Mouse (Mus musculus) midbrain, embryonic 14.5 days (tissue): ENCODE measurements around the gene Parp2. TPM values are rescaled to one million over a fixed set of nuclear protein-coding genes. Genes with fewer than 3 reads are reported as not detected.
A peak's percentile ranks its signal among the peaks of the same experiment; 100 is the strongest.
"Not testable (repeated sequence)": the region's sequence is repeated elsewhere in the genome, so short reads cannot be mapped to it uniquely, and the experiment has no call there.

Source experiments
- ATAC-seq: fragments of 200-750 bp; cut with Nextera tagmentation; 2 replicates; pipeline ENCODE4 v1.8.0; 2017; ENCODE audit warnings: moderate number of reproducible peaks, moderate library complexity; ENCODE audit not compliant: low FRiP score, low TSS enrichment
- DNase-seq: peaks from one replicate; pipeline ENCODE4 v3.0.0-alpha.2; 2015
- H3K27ac ChIP-seq: fragments of 300-500 bp; sonication (generic); replicated peaks from 2 replicates; pipeline ENCODE4 v1.5.1; 2014; ENCODE audit warnings: mild to moderate bottlenecking, low read depth, low read length, moderate library complexity
- H3K27me3 ChIP-seq: fragments of 300-500 bp; sonication (generic); 2 replicates; pipeline ENCODE4 v1.6.1; 2014; ENCODE audit warnings: low read length, control low read depth, mixed read lengths; ENCODE audit not compliant: control insufficient read depth, insufficient read depth
- H3K36me3 ChIP-seq: fragments of 300-500 bp; sonication (generic); 2 replicates; pipeline ENCODE4 v1.6.1; 2014; ENCODE audit warnings: low read length, control low read depth; ENCODE audit not compliant: control insufficient read depth, insufficient read depth
- H3K4me1 ChIP-seq: fragments of 300-500 bp; sonication (generic); 2 replicates; pipeline ENCODE4 v1.6.1; 2014; ENCODE audit warnings: mild to moderate bottlenecking, antibody characterized with exemption, low read length, control low read depth; ENCODE audit not compliant: control insufficient read depth, insufficient read depth
- H3K4me2 ChIP-seq: fragments of 300-500 bp; sonication (generic); 2 replicates; pipeline ENCODE4 v1.6.1; 2014; ENCODE audit warnings: mild to moderate bottlenecking, low read length, moderate library complexity
- H3K4me3 ChIP-seq: fragments of 300-500 bp; sonication (generic); replicated peaks from 2 replicates; pipeline ENCODE4 v1.5.1; 2014; ENCODE audit warnings: low read depth, low read length
- H3K9ac ChIP-seq: fragments of 300-500 bp; sonication (generic); replicated peaks from 2 replicates; pipeline ENCODE4 v1.6.1; 2014; ENCODE audit warnings: mild to moderate bottlenecking, low read length, moderate library complexity
- H3K9me3 ChIP-seq: fragments of 300-500 bp; sonication (generic); 2 replicates; pipeline ENCODE4 v1.6.1; 2016; ENCODE audit warnings: low read length, control low read depth, mixed read lengths; ENCODE audit not compliant: control insufficient read depth
- WGBS: fragments of 180-500 bp; shearing (Covaris S2); extraction: QIAGEN DNeasy Blood & Tissue Kit; methylation state at CpG from one replicate; pipeline ENCODE4 v1.1.7; 2014; 5-methylcytosine and 5-hydroxymethylcytosine counted together
- polyA plus RNA-seq: library from polyadenylated mRNA; unstranded; fragments of >200 nt; fragmentation: Nextera tagmentation; extraction: Ambion mirVana; gene quantifications from 2 replicates; pipeline ENCODE4 v1.2.1, GENCODE M21; 2014

The Parp2 gene
- polyA plus RNA-seq, 1 experiment from 2014 or later = 51.2 TPM

GRCm38 (mm10) chr14:50806469-50806868, 1.2 kb upstream of the Parp2 start:
- not testable (repeated sequence) for H3K27ac ChIP-seq, H3K9ac ChIP-seq

GRCm38 (mm10) chr14:50813060-50813459, 5.4 kb downstream of the Parp2 start:
- ATAC-seq (no peak), DNase-seq (no peak)
- Histone ChIP-seq H3K27ac (no peak overlapping the region), H3K4me3 (no peak overlapping the region), H3K36me3 (peaks cover 59% of the 10 kb centered on the region), H3K27me3 (no peaks in the 10 kb centered on the region), H3K4me2 (no peak overlapping the region), H3K4me1 (no peaks in the 10 kb centered on the region), H3K9ac (no peak overlapping the region), H3K9me3 (no peaks in the 10 kb centered on the region)
- 95% methylated on average over 2 of the region's 2 CpGs for WGBS

More at GRCm38 (mm10) chr14:50806469-50806868, 1.2 kb upstream of the Parp2 start:
- ATAC-seq, DNase-seq, H3K4me1 ChIP-seq, H3K27me3 ChIP-seq, H3K9me3 ChIP-seq, H3K36me3 ChIP-seq: not testable (repeated sequence)
- Histone ChIP-seq H3K4me3 (peak overlapping the region; percentile 50; the same call in 1 of the 2 replicates), H3K4me2 (peak overlapping the region; percentile 63)
- 87% methylated on average over 5 of the region's 5 CpGs for WGBS

DNA sequence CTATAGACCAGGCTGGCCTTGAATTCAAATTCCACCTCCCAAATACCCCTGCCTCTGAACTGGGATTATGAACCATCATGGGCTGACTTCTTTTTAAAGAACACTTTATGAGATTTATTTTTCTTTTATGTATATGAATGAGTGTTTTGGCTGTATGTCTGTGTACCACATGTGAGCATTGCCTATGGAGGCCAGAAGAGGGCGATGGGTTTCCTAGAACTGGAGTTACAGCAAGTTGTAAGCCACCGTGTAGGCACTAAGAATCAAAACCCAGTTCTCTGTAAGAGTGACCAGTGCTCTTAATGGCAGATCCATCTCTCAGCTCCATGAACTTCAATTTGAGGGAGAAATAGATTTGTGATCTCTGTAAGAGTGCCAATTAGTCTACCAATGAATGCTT, 15.6 kb downstream of the Parp2 start:
- Histone ChIP-seq H3K27me3 (no peaks in the 10 kb centered on the region), H3K27ac (no peak overlapping the region), H3K4me3 (no peak overlapping the region), H3K9me3 (no peaks in the 10 kb centered on the region), H3K9ac (no peak overlapping the region), H3K4me2 (no peak overlapping the region), H3K36me3 (peaks cover 44% of the 10 kb centered on the region), H3K4me1 (no peaks in the 10 kb centered on the region)
- DNase-seq = no peak
- no peak for ATAC-seq
- WGBS = 78% methylated on average over 2 of the region's 2 CpGs

DNA sequence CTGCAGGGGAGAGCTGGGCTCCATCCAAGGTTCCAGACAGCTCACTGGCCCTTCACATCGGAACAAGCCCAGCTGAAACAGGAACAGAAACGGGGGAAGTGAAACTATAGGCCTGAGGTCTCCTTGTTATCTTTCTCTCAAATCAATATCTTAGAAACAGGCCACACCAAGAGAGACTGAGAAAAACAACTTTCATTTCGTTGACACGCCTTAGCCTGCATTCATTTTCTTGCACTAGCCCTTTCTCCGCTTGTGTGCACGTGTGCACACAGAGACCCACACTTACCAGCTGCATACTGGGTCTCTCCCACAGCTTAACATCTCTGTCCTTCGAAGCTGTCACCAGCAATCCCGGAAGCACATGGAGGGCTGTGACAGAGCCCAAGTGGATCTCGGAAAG, 16.6 kb downstream of the Parp2 start:
- H3K27me3 ChIP-seq = no peaks in the 10 kb centered on the region
- DNase-seq (no peak), ATAC-seq (no peak)
- H3K9ac ChIP-seq = no peak overlapping the region
- H3K4me2 ChIP-seq = no peak overlapping the region
- H3K36me3 ChIP-seq = peaks cover 39% of the 10 kb centered on the region
- H3K27ac ChIP-seq = no peak overlapping the region
- no peaks in the 10 kb centered on the region for H3K9me3 ChIP-seq
- H3K4me3 ChIP-seq = no peak overlapping the region
- WGBS = 91% methylated on average over 9 of the region's 9 CpGs
- no peaks in the 10 kb centered on the region for H3K4me1 ChIP-seq

DNA sequence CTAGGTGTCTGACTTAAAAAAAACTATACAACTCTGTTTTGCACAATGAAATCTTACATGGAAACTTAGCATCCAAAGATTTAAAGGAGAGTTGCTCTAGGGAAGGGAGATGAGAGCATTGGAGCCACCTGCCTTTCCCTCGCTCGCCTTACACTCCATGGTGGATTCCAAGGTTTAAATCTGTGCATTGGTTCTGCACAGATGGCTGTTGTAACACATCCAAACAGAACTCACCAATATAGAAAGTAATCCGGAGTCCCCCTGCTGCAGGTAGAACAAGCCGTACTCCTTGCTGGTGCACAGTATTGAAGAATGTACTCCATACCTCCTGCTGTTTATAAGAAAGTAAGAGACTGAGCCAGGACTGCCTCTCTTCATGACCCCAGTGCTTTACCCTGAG, 18.9 kb downstream of the Parp2 start:
- no peaks in the 10 kb centered on the region for H3K4me1 ChIP-seq
- no peak overlapping the region for H3K4me3 ChIP-seq
- peaks cover 17% of the 10 kb centered on the region for H3K36me3 ChIP-seq
- no peak for DNase-seq
- no peak overlapping the region for H3K9ac ChIP-seq
- no peaks in the 10 kb centered on the region for H3K27me3 ChIP-seq
- H3K9me3 ChIP-seq = no peaks in the 10 kb centered on the region
- H3K27ac ChIP-seq = no peak overlapping the region
- WGBS = 86% methylated on average over 4 of the region's 4 CpGs
- ATAC-seq = no peak
- H3K4me2 ChIP-seq = no peak overlapping the region

DNA sequence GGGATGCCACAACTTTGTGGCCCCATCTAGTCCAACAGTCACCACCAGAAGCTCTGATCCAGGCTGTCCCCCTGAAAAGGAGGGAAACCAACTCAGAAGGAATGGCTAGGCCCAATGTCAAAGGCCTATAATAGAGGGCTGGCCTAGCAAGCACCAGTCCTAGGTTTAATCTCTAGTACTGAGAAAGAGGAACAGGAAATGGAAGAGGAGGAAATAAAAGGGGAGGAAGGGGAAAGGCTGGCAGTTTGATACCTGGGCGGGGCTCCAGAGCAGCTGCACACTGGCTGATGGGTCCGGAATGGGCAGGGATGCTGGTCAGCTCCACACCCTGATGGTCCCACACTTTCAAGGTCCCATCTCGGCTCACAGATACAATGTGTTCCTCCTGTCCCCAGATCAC, 22.2 kb downstream of the Parp2 start:
- no peak overlapping the region for H3K27ac ChIP-seq
- no peaks in the 10 kb centered on the region for H3K9me3 ChIP-seq
- 83% methylated on average over 3 of the region's 3 CpGs for WGBS
- no peak overlapping the region for H3K4me2 ChIP-seq
- ATAC-seq (no peak), DNase-seq (no peak)
- H3K4me1 ChIP-seq = no peaks in the 10 kb centered on the region
- H3K9ac ChIP-seq = no peak overlapping the region
- no peaks in the 10 kb centered on the region for H3K27me3 ChIP-seq
- H3K4me3 ChIP-seq = no peak overlapping the region
- no peaks in the 10 kb centered on the region for H3K36me3 ChIP-seq

DNA sequence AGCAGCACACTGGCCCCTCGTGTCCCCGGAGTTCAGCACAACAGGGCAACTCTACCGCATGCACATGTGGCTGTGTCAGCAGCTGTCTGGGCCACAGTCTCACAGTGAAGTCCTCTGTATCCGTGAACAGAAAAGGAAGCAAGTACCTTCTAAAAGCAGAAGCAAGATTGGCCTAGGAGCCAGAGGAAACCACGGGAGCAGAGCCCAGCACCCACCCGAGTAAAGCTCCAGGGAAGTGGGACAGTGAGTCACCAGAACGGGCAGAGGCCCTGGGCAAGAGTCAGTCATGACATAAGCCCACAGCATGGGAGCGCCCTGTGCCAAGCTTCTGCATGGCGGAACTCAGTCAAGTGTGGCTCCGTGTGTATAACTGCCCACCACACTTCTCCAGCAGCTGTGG, 26.3 kb downstream of the Parp2 start:
- Histone ChIP-seq H3K36me3 (no peaks in the 10 kb centered on the region), H3K4me2 (no peak overlapping the region), H3K27me3 (no peaks in the 10 kb centered on the region), H3K27ac (no peak overlapping the region), H3K4me3 (no peak overlapping the region), H3K9ac (no peak overlapping the region), H3K9me3 (no peaks in the 10 kb centered on the region), H3K4me1 (no peaks in the 10 kb centered on the region)
- DNase-seq (no peak), ATAC-seq (no peak)
- 91% methylated on average over 10 of the region's 10 CpGs for WGBS

DNA sequence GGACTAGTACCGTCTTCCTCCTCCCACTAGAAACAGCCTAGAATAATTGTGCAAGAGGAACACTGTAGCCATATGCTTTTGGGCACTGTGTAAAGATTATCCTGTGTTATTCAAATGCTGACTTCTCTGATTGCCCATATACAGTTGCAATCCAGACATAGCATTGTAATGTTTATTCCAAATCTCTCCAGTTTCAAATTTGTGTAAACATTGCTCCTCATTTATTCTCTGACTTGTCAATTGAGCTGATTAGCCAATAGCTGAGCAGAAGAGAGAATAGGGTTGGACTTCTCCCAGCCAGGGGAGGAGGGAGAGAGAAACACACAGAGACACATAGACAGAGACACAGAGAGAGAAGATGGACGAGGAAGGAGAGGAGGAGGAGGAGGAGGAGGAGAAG, 26.8 kb downstream of the Parp2 start:
- H3K36me3 ChIP-seq = no peaks in the 10 kb centered on the region
- 63% methylated on average over 2 of the region's 2 CpGs for WGBS
- no peak for ATAC-seq
- no peak overlapping the region for H3K27ac ChIP-seq
- H3K9ac ChIP-seq = no peak overlapping the region
- H3K4me3 ChIP-seq = no peak overlapping the region
- no peaks in the 10 kb centered on the region for H3K9me3 ChIP-seq
- no peaks in the 10 kb centered on the region for H3K27me3 ChIP-seq
- no peaks in the 10 kb centered on the region for H3K4me1 ChIP-seq
- DNase-seq = no peak
- H3K4me2 ChIP-seq = no peak overlapping the region

GRCm38 (mm10) chr14:50837236-50837635, 29.6 kb downstream of the Parp2 start:
- peak; percentile 12 for DNase-seq
- no peak overlapping the region for H3K4me2 ChIP-seq
- H3K9ac ChIP-seq = no peak overlapping the region
- H3K4me3 ChIP-seq = no peak overlapping the region
- H3K36me3 ChIP-seq = no peaks in the 10 kb centered on the region
- H3K9me3 ChIP-seq = no peaks in the 10 kb centered on the region
- 63% methylated on average over 6 of the region's 6 CpGs for WGBS
- no peaks in the 10 kb centered on the region for H3K4me1 ChIP-seq
- no peak for ATAC-seq
- H3K27ac ChIP-seq = no peak overlapping the region
- H3K27me3 ChIP-seq = no peaks in the 10 kb centered on the region
